Mouse (Mus musculus): ENCODE results near the gene Cacna2d2. TPM values are rescaled to one million over a fixed set of nuclear protein-coding genes. Genes with fewer than 3 reads are reported as not detected.

Gene Cacna2d2
- polyA plus RNA-seq, 1 experiment from 2014 or later: 0.56 TPM

DNA sequence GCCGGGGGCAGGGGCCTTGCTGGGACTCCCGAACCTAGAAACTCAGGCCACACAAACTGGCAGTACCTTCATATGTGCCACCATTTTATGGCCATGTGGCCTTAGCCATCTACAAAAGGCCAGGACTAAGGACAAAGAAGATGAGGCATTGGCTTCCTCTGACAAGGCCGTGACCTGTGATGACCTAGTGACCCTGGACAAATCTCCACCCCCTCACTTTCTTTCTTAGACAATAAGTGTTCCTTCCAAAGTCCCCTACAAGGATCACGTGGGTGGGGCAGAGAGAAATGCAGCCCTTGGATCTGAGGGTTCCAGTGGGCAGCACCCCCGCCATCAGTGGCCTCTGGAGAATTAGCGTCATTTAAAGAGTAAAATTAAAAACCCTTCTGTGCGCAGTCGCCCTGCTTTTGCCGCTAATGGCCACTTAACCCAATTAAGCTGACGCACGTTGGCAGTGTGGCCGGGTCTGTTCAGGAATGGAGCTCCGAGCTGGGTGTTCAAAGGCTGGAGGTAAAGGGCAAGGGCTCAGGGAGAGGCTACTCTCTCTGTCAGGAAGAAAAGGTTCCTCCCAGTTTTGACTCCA, 69.9 kb downstream of the Cacna2d2 start:
- Histone ChIP-seq H3K4me1 (peaks cover 16% of the 10 kb centered on the region), H3K9me3 (no peaks in the 10 kb centered on the region), H3K4me3 (no peak overlapping the region), H3K27ac (no peak overlapping the region), H3K36me3 (no peaks in the 10 kb centered on the region), H3K9ac (no peak overlapping the region), H3K27me3 (peaks cover 93% of the 10 kb centered on the region), H3K4me2 (replicated peaks) (no peak overlapping the region)
- 48% methylated on average over 13 of the region's 13 CpGs for WGBS
- no peak for ATAC-seq (ENCODE audit: low FRiP score, low read depth)

DNA sequence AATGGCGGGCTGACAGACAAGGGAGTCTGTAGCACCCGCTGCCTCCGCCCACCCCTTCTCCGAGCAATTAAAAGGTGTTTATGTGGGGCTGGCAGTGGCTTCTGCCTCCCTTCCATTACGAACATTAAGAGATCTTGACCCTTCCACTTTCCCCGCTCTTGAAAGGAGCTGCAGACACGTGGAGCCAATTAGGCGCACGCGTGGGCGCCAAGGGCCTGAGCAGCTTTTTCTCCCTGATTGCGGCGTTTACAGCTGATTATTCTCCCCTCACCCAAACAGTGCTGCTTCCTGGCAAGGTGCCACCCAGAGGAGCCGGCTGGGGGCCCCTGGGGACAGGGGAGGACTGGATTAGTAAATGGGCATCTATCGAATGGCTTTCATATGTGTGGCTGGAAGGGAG, 71.0 kb downstream of the Cacna2d2 start:
- ATAC-seq (ENCODE audit: low FRiP score, low read depth): no peak
- H3K36me3 ChIP-seq: no peaks in the 10 kb centered on the region
- no peak overlapping the region for H3K27ac ChIP-seq
- no peak overlapping the region for H3K4me3 ChIP-seq
- no peaks in the 10 kb centered on the region for H3K9me3 ChIP-seq
- peak overlapping the region; percentile 37 for H3K4me2 ChIP-seq (replicated peaks)
- WGBS: 29% methylated on average over 15 of the region's 15 CpGs
- peaks cover 21% of the 10 kb centered on the region for H3K4me1 ChIP-seq
- H3K27me3 ChIP-seq: peaks cover 92% of the 10 kb centered on the region
- H3K9ac ChIP-seq: no peak overlapping the region; the same call in 1 of the 2 replicates

DNA sequence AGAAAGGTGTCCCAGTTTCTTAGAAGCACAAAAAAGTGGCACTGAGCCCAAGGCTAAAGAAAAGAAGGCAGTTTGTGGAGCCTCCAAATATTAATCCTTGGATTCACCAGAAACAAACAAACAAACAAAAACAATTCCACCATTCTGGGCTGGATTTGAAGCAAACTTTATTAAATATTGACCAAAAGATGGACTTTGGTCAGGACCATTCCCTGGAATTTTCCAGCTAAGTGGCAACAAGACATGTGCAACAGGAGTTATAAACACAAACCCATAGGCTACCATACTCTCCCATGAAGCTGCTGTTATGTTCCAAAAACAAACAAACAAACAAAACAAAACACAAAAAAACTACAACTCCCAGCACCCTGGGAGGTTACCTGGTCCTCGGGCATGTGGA, 74.6 kb downstream of the Cacna2d2 start:
- H3K4me2 ChIP-seq (replicated peaks): no peak overlapping the region
- no peak overlapping the region for H3K9ac ChIP-seq
- no peaks in the 10 kb centered on the region for H3K36me3 ChIP-seq
- H3K27me3 ChIP-seq: peaks cover 88% of the 10 kb centered on the region
- no peaks in the 10 kb centered on the region for H3K9me3 ChIP-seq
- no peak for ATAC-seq (ENCODE audit: low FRiP score, low read depth)
- H3K4me3 ChIP-seq: no peak overlapping the region
- no peak overlapping the region for H3K27ac ChIP-seq
- H3K4me1 ChIP-seq: peaks cover 29% of the 10 kb centered on the region
- WGBS: 76% methylated on average over 1 of the region's 1 CpGs

DNA sequence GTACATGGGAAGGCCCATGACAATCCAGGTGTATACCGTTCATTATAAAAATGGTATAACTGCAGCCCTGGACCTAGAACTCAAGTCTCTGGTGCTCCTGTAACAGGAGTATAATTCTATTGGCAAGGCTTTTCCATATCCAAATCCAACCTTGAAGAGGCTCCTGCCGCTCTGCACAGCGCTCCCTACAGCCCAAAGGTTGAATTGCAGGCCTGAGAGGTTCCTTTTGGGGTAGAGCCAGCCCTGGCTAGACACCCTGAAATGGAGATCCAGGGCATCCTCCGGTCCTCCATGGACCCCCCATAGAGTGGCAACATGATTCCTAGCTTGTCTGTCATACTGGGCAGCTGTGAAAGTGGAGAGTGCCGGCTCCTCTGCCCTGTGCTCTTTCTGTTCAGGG, 79.6 kb downstream of the Cacna2d2 start:
- H3K27me3 ChIP-seq: peaks cover 63% of the 10 kb centered on the region
- 32% methylated on average over 5 of the region's 5 CpGs for WGBS
- H3K9ac ChIP-seq: peak overlapping the region; percentile 26
- H3K36me3 ChIP-seq: no peaks in the 10 kb centered on the region
- ATAC-seq (ENCODE audit: low FRiP score, low read depth): no peak
- H3K4me2 ChIP-seq (replicated peaks): peak overlapping the region; percentile 54
- peak overlapping the region; percentile 84; the same call in 1 of the 2 replicates for H3K27ac ChIP-seq
- H3K9me3 ChIP-seq: no peaks in the 10 kb centered on the region
- no peak overlapping the region for H3K4me3 ChIP-seq
- peaks cover 44% of the 10 kb centered on the region for H3K4me1 ChIP-seq

DNA sequence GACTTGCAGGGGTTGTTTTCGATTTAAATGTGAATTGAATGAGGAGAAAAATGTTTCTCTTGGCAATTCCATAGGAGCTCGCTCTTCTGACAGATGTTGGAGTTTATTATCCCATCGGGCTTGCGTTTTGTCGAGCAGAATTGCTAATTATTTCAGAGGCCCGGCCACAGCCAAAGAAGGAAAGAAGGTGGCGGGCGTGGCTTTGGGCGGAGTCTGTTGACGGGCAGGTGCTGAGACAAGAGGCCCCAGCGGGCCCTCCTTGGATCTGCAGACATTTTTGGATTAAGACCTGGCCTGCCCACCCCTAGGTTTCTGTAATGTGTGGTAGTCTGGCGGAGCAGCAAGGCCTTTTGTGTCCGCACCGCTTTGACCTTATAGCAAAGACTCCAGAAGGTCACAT, 80.2 kb downstream of the Cacna2d2 start:
- Histone ChIP-seq H3K36me3 (no peaks in the 10 kb centered on the region), H3K9ac (peak overlapping the region; percentile 26; the same call in 1 of the 2 replicates), H3K4me3 (peak overlapping the region; percentile 17), H3K9me3 (no peaks in the 10 kb centered on the region), H3K27me3 (peaks cover 57% of the 10 kb centered on the region), H3K4me1 (peaks cover 50% of the 10 kb centered on the region), H3K4me2 (replicated peaks) (peak overlapping the region; percentile 54), H3K27ac (peak overlapping the region; percentile 84)
- peak; percentile 28; the same call in 1 of the 2 replicates for ATAC-seq (ENCODE audit: low FRiP score, low read depth)
- 11% methylated on average over 14 of the region's 14 CpGs for WGBS

DNA sequence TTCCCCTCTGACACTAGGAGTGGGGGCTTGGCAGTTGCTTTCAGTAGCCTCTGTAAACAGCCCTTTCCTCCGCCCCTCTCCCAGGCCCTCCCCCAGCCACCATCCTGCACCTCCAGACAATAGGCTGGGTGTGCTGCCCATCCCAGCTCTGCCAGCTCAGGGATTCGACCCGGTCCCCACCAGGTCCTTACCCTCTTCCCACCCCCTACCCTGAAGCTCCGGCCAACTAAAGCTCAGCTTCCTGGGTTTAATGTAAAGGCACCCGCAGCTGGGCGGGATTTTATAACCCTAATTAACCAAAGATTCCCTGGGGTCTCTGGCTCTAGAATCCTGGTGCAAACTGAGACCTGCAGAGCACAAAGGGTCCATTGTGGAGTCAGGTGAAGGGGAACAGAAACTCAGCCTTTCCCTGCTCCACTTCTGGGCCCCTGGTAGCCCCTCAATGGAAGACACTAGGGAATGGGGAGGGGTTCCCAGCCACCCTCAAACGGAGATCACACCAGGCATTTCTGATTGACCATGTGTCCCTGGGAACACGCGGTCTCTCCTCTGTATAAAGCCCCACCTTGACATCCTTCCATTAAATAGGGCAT, 81.2 kb downstream of the Cacna2d2 start:
- Histone ChIP-seq H3K4me2 (replicated peaks) (peak overlapping the region; percentile 54), H3K27me3 (peaks cover 52% of the 10 kb centered on the region), H3K27ac (peak overlapping the region; percentile 84), H3K9me3 (no peaks in the 10 kb centered on the region), H3K36me3 (no peaks in the 10 kb centered on the region), H3K9ac (no peak overlapping the region), H3K4me3 (no peak overlapping the region), H3K4me1 (peaks cover 47% of the 10 kb centered on the region)
- peak; percentile 33; the same call in 1 of the 2 replicates for ATAC-seq (ENCODE audit: low FRiP score, low read depth)
- 5% methylated on average over 9 of the region's 9 CpGs for WGBS

DNA sequence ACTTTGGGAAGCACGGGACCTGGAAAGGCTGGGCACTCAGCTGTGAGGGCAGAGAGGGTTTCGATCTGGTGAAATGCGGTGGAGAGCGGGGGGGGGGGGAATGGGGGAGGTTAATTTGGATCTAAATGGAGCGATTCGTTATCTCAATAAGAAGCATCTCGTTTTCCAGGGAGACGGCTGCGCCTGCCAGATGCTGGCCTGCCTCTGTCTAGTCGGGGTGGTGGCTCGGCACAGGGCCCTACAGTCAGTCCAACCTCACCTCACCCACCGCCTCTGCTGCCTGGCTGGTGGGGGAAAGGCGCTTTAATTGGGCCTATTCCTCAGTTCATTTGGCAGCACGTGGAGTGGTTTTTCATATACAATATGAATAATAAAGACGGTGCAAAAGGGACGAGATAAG, 81.9 kb downstream of the Cacna2d2 start:
- ATAC-seq (ENCODE audit: low FRiP score, low read depth): no peak
- H3K9me3 ChIP-seq: no peaks in the 10 kb centered on the region
- H3K4me2 ChIP-seq (replicated peaks): 0 out of 2 replicates have a peak overlapping the region, but pooled peaks have one; percentile 54
- H3K4me1 ChIP-seq: peaks cover 46% of the 10 kb centered on the region
- H3K4me3 ChIP-seq: no peak overlapping the region
- H3K27ac ChIP-seq: peak overlapping the region; percentile 84; the same call in 1 of the 2 replicates
- H3K36me3 ChIP-seq: no peaks in the 10 kb centered on the region
- H3K27me3 ChIP-seq: peaks cover 46% of the 10 kb centered on the region
- whole genome bisulfite sequencing: 23% methylated on average over 16 of the region's 16 CpGs
- H3K9ac ChIP-seq: no peak overlapping the region

DNA sequence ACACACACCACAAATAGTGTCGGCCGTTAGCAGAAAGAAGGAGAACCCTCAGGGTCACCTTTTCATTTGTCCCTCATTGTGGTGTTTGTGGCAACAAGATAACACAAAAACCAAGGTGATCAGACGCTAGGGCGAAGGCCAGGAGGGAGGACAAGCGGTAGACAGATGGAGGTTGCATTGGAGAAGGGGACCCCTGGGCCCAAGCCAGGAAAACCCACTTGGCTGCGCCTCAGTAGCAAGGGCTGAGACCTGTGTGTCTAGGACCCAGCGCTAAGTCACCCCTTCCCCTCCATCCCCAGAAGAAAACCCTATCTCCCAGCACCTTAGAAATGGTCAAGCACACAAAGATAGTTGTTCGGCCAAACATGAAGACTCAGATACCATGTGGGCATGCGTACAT, 82.6 kb downstream of the Cacna2d2 start:
- no peaks in the 10 kb centered on the region for H3K9me3 ChIP-seq
- no peak overlapping the region for H3K4me3 ChIP-seq
- H3K27ac ChIP-seq: no peak overlapping the region
- H3K27me3 ChIP-seq: peaks cover 41% of the 10 kb centered on the region
- no peak overlapping the region for H3K9ac ChIP-seq
- no peaks in the 10 kb centered on the region for H3K36me3 ChIP-seq
- no peak for ATAC-seq (ENCODE audit: low FRiP score, low read depth)
- H3K4me1 ChIP-seq: peaks cover 46% of the 10 kb centered on the region
- no peak overlapping the region for H3K4me2 ChIP-seq (replicated peaks)
- WGBS: 90% methylated on average over 9 of the region's 9 CpGs

DNA sequence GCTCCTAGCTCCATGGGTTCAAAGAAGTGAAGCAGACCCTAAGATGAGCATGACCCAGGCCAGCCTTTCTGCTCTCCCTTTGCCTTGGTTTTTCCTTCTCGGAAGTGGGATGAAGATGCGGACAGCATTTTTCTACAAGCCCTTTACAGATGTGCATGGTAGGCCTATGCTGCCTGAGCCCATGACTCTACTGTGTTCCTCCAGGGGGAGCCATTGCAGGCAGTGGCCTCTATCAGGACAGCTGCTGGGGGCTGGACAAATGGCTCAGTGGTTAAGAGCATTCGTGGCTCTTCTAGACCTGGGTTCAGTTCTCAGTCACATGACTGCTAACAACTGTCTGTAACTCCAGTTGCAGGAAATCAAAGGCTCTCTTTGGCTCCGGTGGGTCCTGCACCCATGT, 83.4 kb downstream of the Cacna2d2 start:
- Histone ChIP-seq H3K4me2 (replicated peaks) (no peak overlapping the region), H3K9ac (no peak overlapping the region), H3K36me3 (no peaks in the 10 kb centered on the region), H3K4me1 (peaks cover 46% of the 10 kb centered on the region), H3K4me3 (no peak overlapping the region), H3K9me3 (no peaks in the 10 kb centered on the region), H3K27ac (no peak overlapping the region), H3K27me3 (peaks cover 34% of the 10 kb centered on the region)
- no peak for ATAC-seq (ENCODE audit: low FRiP score, low read depth)
- WGBS: 73% methylated on average over 4 of the region's 4 CpGs

DNA sequence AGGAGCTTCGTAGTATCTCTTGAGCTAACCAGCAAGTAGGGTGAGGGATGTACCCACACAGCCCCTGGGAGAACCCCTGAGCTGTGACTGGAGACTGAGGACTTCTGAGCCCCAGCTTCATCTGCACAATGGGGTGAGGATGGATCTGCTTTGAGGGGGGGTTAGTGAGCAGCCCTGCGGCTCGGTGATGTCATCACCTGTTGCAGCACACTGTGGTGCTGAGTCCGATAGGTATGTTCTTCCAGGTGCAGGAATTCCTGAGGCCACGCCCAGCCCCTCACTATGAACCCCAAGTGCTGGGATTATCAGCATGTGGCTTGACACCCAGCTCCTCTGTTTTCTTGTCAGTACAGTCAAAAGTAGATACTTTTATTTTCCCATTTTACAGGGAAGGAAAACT, 84.3 kb downstream of the Cacna2d2 start:
- 87% methylated on average over 5 of the region's 5 CpGs for WGBS
- Histone ChIP-seq H3K9ac (no peak overlapping the region), H3K4me1 (peaks cover 43% of the 10 kb centered on the region), H3K27ac (no peak overlapping the region), H3K27me3 (peaks cover 29% of the 10 kb centered on the region), H3K4me2 (replicated peaks) (no peak overlapping the region), H3K36me3 (no peaks in the 10 kb centered on the region), H3K9me3 (no peaks in the 10 kb centered on the region), H3K4me3 (no peak overlapping the region)
- ATAC-seq (ENCODE audit: low FRiP score, low read depth): no peak

DNA sequence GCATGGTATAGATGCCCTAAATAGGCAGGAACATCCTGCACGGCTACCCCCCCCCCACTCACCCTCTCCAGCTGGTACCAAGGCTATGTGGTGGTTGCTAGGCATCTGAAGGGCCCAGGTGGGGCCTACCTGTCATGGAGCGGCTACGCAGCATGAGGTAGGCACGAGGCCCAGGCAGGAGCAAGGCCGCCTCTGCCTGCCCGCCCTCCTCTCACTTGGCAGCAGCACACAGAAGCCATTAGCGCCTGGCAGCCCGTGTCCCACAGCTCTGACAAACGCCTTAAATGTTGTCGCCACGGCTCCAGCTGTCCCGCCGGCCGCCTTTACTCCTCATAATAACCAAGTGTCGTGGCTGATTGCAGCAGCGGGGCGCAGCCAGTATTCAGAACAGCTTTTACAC, 84.9 kb downstream of the Cacna2d2 start:
- no peak overlapping the region for H3K27ac ChIP-seq
- WGBS: 69% methylated on average over 17 of the region's 17 CpGs
- H3K4me1 ChIP-seq: peaks cover 38% of the 10 kb centered on the region
- no peaks in the 10 kb centered on the region for H3K36me3 ChIP-seq
- ATAC-seq (ENCODE audit: low FRiP score, low read depth): 0 out of 2 replicates have a peak, but pooled peaks have one; percentile 21
- no peak overlapping the region for H3K4me3 ChIP-seq
- no peak overlapping the region for H3K4me2 ChIP-seq (replicated peaks)
- no peak overlapping the region for H3K9ac ChIP-seq
- no peaks in the 10 kb centered on the region for H3K9me3 ChIP-seq
- H3K27me3 ChIP-seq: peaks cover 29% of the 10 kb centered on the region

DNA sequence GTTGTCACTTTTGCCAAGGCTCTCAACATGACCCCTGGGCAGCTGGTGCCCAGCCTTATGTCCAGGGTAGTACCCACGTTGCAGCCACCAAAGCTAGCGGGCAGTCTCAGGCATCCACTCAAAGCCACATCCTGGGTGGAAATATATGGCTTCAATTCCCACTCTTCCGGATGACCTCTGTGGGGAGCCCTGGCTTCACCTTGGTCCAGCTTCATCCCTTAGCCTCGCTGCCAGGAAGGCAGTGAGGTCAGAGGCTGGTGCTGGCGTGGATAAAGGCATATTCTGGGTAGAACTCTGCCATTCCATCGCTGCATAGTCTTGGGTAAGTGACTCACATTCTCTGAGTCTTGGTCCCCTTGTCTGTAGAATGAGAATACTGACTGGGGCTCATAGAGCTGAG, 85.4 kb downstream of the Cacna2d2 start:
- Histone ChIP-seq H3K9me3 (no peaks in the 10 kb centered on the region), H3K27me3 (peaks cover 30% of the 10 kb centered on the region), H3K27ac (no peak overlapping the region), H3K4me3 (no peak overlapping the region), H3K36me3 (no peaks in the 10 kb centered on the region), H3K4me2 (replicated peaks) (no peak overlapping the region), H3K4me1 (peaks cover 33% of the 10 kb centered on the region), H3K9ac (no peak overlapping the region)
- 83% methylated on average over 6 of the region's 6 CpGs for WGBS
- ATAC-seq (ENCODE audit: low FRiP score, low read depth): no peak

DNA sequence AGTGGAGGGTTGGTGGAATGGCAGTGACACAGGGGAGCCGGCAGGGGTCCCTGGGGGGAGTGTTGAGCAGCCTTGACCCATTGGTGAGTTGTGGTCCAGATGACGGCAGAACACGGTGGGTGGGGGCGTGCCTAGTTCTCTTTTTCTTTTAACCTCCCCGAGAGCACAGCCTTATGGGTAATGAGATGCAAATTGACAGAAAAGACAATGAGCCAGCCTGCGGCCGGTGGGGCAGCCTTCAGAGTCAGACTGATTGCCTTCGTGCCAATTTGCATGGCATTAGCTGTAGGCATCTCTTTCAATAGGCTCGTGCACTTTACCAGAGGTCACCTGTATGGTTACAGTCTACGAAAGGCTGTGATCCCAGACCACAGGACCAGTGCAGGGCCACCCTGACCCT, 86.7 kb downstream of the Cacna2d2 start:
- Histone ChIP-seq H3K4me2 (replicated peaks) (no peak overlapping the region), H3K4me3 (no peak overlapping the region), H3K4me1 (peaks cover 30% of the 10 kb centered on the region), H3K27me3 (peaks cover 27% of the 10 kb centered on the region; the same call in 1 of the 2 replicates), H3K9ac (no peak overlapping the region), H3K9me3 (no peaks in the 10 kb centered on the region), H3K27ac (no peak overlapping the region), H3K36me3 (no peaks in the 10 kb centered on the region)
- no peak for ATAC-seq (ENCODE audit: low FRiP score, low read depth)
- WGBS: 70% methylated on average over 10 of the region's 10 CpGs
